Mouse (Mus musculus) layer of hippocampus, adult 18-20 months (tissue): ENCODE results near the gene Kdm2b. TPM values are rescaled to one million over a fixed set of nuclear protein-coding genes. Genes with fewer than 3 reads are reported as not detected.

Experiments
- DNase-seq, 2 experiments: peaks; one replicate each; pipeline ENCODE4 v3.0.0; 2022; ENCODE audit warnings: low spot score in 2 of 2
- long read RNA-seq: library from polyadenylated mRNA; stranded (forward); transcript quantifications from one replicate; pipeline ENCODE4 v2.0.0, GENCODE M21; 2021
- total RNA-seq, 2 experiments: library from RNA; stranded (reverse); gene quantifications; 2 replicates each; pipeline ENCODE4 v1.2.3; 2021

Kdm2b gene
- 10 to 100 TPM; 33.5 to 39.4 TPM for total RNA-seq
- long read RNA-seq, full-length matches to known transcripts, result 14 of 38 reads
- long read RNA-seq, partial matches to known transcripts, result 7 of 38 reads
- long read RNA-seq, other reads (novel, unspliced or antisense), result 17 of 38 reads

DNA sequence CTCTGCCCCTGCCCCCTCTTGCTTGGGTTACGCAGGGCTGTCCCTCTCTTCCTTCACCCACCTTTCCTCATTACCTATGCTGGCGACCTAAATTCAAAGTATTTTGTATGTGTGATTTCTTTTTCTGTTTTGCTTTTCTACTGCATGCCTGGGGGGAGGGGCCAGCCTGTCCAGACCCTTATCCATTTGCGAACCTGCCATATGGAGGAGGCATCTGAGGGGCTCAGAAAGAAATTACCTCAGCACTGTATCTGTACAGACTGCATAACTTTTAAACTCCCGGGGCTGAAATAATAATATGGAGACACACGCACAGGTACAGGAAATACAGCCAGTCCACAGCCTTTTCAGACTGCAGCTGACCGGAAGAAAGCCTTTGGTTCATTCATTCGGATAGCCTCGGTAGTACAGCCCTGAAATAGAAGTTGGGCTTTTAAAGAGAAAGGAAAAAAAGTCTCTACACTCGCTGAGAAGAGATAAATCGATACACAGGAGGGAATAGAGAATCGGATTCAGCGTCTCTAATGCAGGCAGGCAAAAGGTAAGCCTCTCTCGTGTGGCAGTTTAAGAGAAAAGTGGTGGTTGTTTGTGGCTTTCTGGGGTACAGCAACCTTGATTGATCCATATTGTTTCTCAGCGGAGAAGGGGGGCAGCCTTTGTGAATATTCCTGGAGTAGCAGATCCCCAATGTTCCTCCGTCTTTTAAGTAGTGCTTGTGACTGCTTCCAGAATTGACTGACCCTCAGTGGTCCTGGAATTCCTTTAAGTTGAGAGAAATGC, at the start of gene Kdm2b:
TSS of gene Kdm2b (minus strand) at position 273 of the 780 bp plus-strand sequence.
- no peak for DNase-seq

DNA sequence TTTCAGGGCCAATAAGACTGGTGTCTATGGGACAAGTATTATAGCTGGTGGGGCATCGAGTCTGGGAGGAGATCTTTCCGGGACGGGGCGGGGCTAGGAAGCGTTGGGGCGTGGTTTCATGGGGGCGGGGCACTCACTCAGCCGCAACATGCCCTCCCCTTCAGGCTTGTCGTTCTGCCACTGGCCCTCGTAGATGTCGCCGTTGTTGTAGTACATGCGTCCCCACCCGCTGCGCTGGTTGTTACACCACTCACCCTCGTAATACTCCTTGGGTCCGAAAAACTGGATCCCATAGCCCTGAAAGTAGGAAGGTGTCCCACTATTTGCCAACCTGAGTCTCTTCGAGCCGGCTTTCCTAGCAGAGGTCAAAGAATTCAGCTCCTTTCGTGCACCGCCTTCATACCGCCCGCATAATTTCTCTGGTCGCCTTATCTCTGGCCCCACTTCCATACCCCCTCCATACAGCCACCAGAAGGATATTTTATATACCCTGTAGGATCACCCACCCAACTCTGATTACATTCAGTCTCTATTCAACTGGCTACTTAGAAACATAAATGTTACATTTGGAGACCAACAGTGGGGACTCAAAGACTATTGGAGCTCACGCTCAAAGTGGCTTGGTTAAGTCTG, 49.6 kb upstream of the Kdm2b start:
- no peak for DNase-seq

- DNase-seq, result no peak
Measured at GRCm38 (mm10) chr5:123038115-123038514, 48.5 kb upstream of the Kdm2b start.

GRCm38 (mm10) chr5:123035564-123035963, 45.9 kb upstream of the Kdm2b start:
- no peak for DNase-seq

DNA sequence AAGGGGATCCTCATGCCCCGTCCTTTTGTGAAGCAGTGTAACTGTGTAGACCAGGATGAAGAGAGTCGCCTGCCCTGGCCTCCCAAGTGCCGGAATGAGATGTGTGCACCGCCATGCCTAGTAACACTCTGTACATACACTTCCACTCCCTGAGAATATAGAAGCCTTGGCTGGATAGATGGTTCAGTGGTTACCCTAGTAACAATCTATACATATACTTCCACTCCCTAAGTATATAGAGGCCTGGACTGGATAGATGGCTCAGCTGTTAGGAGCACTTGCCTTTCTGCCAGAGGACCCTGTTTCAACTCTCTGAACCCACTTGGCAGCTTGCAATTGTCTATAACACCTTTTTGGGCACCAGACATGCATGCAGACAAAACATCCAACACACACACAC, 45.5 kb upstream of the Kdm2b start:
- no peak for DNase-seq

GRCm38 (mm10) chr5:123033646-123034160, 44.1 kb upstream of the Kdm2b start:
- DNase-seq, result no peak

DNA sequence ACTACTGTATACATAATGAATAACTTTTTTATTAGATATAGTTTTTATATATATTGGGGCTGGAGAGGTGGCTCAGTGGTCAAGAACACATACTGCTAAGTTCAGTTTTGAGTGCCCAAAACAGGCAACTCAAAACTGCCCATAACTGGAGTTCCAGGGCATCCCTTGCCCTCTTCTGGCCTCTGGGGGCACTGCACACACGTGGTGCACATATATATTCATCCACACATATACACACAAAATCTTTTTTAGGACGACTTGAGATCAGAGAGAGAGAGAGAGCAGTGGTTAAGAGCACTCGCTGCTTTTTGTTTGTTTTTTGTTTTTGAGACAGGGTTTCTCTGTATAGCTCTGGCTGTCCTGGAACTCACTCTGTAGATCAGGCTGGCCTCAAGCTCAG, 41.7 kb upstream of the Kdm2b start:
- no peak for DNase-seq

GRCm38 (mm10) chr5:123029729-123030128, 40.1 kb upstream of the Kdm2b start:
- no peak for DNase-seq

GRCm38 (mm10) chr5:123027436-123027835, 37.8 kb upstream of the Kdm2b start:
- DNase-seq, result no peak

DNA sequence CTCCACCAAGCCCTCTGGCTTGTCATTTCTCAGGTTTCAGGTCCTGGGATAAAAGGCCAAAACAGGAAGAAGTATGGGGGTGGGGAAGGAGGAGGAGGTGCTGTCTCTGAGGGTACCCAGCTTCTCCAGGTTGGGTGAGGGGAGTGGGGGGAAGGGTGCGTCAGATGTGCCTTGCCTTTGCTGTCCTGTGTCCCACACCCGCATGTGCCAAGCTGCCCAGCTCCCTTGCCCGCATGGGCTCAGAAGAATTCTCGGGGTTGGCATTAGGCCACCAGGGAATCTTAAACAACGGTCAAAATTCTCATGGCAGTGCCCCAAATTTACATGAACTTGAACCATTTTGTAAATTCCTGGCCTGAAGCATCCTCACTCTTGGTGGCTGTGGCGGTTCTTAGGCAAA, 36.8 kb upstream of the Kdm2b start:
- DNase-seq, result no peak

DNA sequence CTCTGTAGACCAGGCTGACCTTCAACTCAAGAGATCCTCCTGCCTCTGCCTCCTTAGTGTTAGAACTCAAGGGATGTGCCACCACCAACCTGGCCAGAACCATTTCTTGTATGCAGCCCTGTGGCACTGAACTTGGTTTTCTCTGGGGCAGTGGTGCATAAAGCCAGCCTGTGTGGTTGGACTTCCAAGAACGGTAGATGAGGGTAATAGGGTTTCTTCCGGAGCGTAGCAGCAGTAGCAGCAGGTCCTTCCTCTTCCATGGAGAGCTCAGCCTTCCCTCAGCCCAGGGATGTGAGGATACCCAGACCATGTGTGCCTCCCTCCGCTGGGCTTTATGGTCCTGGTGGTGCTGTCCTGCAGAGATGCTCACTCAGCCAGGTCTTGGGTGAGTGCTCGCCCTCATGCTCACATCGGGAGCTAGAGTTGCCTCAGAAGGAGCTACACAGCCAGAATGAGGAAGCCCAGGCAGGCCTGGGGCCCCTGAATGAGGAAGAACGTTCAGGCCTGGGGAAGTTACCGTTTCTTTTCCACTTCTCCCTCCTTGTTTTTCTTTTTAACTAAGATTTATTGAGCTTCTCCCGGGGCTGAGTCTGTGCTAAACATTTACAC, 35.4 kb upstream of the Kdm2b start:
- DNase-seq, result no peak

DNA sequence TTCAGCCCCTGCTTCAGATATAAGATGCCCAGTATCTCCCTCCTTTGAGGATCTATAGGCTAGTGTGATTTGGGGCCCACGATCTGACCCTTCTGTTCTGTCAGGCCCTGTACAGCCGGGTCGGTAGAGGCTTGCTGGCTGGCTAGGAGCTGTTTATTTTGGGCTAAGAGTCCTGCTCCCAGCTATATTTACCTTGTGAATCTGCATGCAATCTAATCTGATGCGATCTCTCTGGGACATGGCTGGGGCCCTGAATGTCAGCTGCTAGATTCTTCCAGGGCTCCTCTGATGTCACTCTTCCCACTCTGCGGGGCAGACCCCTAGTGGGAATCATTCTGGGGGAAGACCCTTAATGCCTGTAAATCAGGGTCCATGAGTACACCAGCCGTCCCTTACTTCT, 34.7 kb upstream of the Kdm2b start:
- no peak for DNase-seq

DNA sequence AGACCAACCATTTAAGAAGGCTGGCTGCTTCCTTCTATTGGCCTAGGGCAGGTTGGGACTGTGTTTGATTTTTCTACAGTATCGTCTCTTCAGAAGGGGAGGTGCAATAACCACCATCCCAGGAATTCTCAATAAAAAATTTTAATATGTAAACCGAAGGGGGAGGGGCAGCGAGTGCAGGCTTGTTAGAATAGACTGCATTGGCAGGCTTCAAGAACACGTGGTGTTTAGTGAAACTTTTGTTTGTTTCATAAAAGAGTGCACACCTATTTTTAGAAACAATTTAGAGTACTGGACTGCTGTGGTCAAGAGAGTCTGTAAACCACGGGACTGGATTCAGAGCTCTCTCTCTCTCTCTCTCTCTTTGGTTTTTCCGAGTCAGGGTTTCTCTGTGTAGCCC, 33.4 kb upstream of the Kdm2b start:
- DNase-seq, result no peak

- DNase-seq, result no peak
Measured at GRCm38 (mm10) chr5:123021438-123021837, 31.8 kb upstream of the Kdm2b start.

- DNase-seq, result no peak
Measured at GRCm38 (mm10) chr5:123020426-123020825, 30.8 kb upstream of the Kdm2b start.

DNA sequence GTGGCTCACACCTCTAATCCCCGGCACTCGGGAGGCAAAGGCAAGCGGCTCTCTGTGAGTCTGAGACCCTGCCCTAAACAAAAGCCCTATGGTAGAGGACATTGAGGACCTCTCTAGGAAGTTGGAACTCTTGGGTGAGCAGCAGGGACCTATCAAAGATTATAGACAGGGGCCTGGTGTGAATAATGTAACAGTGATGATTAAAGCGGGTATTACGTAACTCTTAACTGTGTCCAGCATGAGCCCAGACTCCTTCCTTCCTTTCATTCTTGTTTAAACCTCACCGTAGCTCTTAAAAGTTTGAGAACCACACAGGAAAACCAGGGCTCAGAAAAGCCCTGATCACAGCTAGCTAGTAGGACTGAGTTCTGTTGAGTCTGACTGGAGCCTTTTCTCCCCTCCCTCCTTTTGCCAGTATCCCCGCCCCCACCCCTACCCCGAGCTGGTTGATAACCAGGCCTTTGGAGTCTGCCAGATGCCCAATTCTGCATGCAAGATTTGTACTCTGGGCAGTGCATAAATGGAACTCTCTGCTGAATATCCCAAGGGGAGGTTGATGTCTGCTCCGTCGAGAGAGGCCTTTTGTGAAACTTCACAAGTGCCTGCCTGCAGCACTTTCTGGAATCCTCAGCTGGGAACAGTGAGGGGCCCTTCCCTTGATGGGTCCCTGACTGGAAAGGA, 29.9 kb upstream of the Kdm2b start:
- DNase-seq, result no peak

GRCm38 (mm10) chr5:123017504-123017903, 27.9 kb upstream of the Kdm2b start:
- DNase-seq, result no peak

- DNase-seq, result no peak
Measured at GRCm38 (mm10) chr5:123015915-123016314, 26.3 kb upstream of the Kdm2b start.

GRCm38 (mm10) chr5:123014753-123015701, 25.4 kb upstream of the Kdm2b start, which contains the start of gene Orai1:
Gene Orai1 (plus strand): TSS chr5:123015074.
- DNase-seq, result peak; percentile 95 to 98
